Mouse (Mus musculus) adrenal gland, postnatal 14 days (tissue): Measurements from ENCODE around the gene Olfr49. TPM values are rescaled to one million over a fixed set of nuclear protein-coding genes. Genes with fewer than 3 reads are reported as not detected.

Source experiments
- DNase-seq: peaks from one replicate; pipeline ENCODE4 v3.0.0; 2021; ENCODE audit warnings: mixed read lengths
- total RNA-seq: library from RNA; stranded (reverse); gene quantifications from 2 replicates; pipeline ENCODE4 v1.2.3, GENCODE M21; 2021

Gene Olfr49
- total RNA-seq, 1 experiment from 2014 or later, result not detected

DNA sequence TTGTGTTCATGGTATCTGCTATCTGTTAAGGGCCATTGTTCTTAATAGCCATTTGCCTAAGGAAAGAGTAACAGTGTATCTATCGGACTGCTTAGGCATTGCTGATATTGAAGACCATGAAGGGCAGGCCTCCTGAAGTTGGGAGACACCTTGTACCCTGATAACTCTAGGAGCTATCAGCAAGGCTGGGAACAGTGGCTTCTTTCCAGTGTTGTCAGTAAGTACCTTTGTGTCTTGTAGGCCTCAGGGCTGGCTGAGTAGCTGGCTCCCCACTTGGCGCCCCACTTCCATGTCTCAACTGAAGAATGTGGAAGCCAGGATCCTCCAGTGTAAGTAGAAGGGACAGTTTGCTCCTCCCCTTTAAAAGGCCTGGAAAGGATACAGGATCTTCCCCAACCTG, 23.4 kb downstream of the Olfr49 start:
- DNase-seq, result no peak

DNA sequence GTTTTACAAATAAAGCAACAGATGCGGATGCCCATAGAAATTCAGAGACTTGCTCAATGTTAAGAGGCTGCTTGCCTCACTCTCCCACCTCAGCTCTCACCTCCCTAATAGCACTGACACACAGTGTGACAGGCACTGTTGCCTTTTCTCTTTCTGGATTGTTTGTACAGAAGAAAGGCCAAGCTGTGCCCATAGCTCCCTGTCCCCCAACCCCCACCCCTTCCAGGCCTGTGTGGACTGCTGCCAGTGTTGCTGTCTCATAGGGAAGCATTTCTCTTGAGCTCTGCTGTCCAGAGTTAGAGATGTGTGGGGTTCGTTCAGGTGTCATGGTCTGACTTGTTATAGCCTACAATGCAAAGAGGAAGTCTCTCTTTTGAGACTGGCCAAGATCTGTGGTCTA, 24.5 kb downstream of the Olfr49 start:
- DNase-seq, result peak; percentile 80

DNA sequence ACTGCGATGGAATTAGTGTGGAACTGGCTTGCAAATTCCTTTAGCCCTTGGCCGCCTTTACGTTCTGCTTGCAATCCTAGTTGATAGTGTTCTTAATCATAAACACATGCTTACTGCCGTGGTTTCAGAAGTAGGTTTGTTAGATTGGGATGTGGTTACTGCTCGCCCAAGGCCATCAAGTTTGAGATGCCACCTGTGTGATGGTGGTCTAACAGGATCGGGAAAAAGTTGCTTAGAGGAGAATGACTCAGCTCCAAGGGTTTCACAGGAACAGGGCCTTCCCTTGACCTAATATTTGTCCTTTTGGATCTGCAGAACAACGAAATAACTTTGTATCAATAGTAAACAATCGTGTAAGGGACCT, 25.0 kb downstream of the Olfr49 start:
- no peak for DNase-seq

DNA sequence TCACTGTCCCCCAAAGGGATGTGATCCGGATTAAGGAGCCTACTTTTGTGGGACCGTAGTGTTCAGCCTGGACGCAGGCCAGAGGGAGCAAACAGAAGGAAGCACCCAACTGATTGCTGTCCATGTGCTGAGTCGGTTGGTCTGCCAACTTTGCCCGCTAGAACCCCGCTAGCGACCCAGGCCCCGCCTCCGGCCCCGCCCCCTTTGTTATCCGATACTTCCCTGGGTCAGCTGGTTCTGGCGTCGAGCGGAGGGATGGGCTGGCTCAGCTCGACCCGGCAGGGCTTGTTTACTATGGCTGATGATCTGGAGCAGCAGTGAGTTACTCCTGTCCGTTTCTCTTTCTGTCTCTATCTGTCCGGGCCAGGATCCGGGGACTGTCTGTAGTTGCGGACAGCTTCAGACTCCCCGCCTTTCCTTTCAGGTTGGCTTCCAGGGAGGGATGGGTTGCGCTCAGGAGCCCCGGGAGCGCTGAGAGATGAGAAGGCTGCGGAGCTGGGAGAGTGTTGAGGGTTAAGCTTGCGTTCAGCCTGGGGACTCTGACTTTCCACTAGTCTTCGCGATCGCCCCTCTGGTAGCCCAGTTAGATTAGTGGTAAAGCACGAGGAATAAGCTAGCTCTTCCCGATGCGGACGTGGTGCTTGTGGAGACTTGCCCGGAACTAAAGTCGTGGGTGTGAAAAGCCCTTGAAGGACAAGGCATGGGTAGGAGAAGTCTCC, 25.6 kb downstream of the Olfr49 start:
- DNase-seq, result peak; percentile 99

DNA sequence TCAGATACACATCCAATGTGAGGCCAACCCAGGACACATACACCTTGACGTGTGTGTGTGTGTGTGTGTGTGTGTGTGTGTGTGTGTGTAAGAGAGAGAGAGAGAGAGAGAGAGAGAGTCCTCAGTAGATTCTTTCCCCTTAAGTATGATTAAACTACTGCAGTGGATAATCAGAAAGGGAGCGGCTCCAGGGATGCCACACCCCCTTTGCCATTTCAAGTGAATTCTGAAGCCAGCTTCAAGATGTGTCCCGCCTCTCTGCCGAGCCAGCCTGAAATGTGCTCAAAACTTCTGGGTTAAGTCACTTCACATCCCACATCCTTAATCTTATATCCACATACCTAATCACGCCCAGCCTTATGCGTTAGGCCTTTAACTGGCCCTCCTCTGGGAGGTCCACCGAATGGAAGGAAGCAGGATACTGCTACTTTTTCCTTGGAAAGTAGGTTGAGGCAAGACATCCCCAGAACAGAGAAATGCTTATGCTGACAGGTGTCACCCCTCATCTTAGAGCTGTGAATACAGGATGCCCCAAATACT, 26.5 kb downstream of the Olfr49 start:
- no peak for DNase-seq

DNA sequence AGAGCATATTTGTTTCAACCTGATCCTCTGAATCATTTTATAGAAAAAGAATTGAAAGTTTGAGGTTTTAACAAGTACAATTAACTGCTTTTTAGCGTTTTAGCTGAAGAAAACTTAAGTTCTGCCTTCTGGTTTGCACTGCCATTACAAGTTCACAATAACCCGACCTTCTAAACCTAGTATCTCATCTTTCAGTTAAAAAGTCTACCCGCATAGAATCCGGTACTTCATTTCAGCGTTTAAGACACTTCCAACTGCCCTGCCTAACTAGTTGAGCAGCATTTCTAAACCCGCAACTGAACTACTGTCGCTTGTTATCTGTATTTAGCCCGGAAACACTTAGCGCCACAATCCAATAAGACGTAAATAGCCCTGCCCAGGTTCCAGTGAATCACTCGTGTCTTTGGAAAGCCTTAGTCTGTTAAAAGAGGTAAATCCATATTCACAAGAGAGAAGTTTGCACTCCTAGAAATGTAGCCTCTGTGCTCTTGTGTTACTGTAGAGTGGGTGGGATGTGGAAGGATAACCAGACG, 30.0 kb downstream of the Olfr49 start:
- no peak for DNase-seq

DNA sequence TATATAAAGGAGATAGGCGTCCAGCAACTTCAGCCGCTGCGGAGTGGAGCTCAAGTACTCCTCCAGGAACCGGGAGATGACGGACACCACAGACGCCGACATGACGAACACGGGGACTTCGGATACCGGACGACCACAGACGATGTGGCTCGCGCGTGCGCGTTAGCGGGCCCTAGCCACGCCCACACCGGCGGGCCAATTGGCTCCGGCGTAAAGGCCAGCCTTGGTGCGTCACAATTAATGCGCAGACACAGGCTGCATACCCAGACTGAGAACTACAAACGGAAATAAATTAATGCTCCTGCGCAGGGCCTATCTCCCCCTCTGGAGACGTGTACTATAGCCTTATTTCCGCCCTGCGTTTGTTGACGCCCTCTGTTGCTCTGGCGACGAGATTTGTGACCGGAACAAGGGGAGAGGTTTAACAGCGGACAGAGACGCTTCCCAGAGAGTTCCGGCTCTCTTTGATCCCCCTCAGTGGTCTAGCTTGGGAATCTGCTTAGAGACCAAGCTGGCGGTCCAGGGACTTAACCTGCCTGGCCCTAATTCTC, 30.9 kb downstream of the Olfr49 start, which contains the start of the genes Dad1 and Abhd4:
TSS of gene Dad1 (minus strand) at position 364 of the 551 bp plus-strand sequence.
TSS of gene Abhd4 (plus strand) at position 448 of the 551 bp plus-strand sequence.
- DNase-seq, result peak; percentile 99

DNA sequence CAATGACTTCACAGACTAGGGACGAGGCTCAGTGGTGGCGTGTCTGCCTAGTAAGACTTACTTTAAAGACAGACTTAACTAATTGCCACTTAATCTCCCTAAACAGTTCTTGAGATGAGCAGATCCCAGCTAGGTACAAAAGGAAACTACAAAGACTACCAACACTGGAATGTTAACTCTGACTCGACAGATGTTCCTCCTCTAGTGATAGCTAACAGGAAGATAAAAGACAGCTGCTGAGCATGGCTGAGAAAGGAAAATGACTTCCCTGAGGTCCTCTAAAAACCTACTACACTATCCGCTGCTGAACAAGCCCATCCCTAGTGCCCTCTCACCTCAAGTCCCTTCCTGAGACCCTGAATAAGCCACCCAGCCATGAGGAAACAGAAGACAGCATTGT, 34.6 kb downstream of the Olfr49 start:
- DNase-seq, result no peak

DNA sequence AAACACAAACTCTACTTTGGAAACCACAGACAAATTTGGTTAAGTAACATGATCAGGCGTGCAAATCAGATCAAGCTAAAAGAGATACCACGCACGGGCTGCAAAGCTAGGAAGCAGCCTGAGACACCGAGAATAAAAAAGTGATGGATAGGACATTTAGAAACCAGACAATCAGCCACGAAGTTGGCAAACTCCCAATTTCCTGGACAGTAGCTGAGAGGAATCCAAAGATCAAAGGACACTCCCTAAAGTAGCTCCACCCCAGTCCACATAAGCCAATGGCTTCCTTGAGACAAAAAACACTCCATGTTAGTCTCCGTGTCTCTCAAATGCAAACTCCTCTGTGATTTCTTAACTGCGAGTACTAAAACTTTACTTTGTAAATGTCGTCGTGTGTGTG, 35.4 kb downstream of the Olfr49 start:
- DNase-seq, result peak; percentile 78

DNA sequence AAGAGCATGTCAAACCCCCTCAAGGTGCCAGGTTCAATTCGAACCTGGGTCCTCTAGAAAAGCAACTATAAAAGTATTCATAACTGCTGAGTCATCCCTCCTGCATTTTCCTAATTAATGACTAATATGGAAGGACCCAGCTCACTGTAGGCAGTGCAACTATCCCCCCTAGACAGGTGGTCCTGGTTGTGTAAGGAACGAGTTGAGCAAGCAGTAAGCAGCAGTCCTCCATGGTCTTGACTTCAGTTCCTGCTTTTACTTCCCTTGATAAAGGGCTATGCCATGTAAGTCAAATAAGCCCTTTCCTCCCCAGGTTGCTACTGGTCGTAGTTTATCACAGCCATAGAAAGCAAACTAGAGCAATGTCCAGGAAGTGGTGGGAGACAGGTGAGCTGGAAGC, 38.5 kb downstream of the Olfr49 start:
- no peak for DNase-seq

DNA sequence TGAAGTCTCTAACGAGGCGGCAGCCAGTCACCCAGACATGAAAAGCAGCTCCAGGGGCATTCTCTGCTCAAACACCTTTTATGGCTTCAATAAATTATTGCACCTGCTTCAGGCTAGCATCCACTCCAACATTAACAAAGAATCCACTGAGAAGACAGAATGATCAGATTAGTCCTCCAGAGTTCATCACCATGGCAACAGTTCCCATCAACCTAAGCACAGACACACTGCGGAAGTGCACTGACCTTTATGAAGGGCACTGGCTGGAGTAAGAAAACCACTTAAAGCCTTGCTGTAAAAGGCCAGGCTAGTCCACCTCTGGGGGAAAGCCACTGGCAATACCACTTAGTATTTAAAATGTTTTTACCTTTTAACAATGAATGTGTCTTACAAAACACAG, 40.6 kb downstream of the Olfr49 start:
- DNase-seq, result no peak

DNA sequence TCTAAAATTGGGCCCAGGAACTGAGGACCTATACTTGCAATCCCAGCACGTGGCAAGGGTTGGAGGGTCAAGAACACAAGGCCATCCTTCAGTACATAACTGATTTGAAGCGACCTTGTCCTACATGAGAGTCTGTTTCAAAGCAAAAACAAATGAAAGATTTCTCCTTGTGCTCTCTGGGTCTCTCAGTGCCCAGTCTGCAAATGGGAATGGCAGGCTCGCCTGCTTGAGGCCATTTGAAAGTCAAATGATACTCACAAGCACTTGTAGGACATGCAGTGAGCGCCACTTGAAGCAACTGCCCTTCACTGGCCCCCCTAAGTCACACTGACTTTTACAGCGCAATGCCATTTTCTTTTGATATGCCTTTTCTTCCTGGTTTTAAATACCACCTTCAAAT, 44.2 kb downstream of the Olfr49 start:
- peak; percentile 37 for DNase-seq

DNA sequence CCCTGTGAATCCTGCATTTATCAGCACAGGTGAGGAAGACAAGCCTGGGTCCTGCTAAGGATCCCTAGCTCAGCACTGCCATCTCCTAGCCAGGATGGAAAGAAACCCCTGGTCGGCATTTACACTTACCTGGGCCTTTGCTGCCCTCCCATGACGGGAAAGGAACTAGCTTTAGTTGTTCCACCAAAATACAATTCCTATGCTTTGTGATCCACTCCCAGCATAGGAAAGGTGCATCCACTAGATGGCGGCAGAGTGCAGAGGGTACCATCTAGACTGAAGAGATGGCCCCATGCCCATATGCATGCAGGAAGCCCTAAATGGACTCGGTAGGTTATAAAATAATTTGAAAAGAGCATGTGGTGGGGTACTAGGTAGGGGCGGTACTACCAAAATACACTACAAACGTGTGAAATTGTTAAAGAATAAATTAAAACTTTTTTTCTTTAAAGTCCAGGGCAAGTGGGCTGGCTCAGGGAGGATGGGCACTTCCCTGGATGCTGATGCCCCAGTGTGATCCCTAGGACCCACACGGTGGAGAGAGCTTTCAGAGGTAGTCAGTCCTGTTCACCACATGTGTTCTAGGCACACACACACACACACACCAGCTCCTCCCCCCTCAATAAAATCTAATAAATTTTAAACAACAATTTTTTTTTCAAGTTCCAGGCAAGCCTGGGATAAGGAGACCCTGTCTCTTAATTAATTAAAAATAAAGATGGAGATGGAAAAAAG, 45.6 kb downstream of the Olfr49 start:
- DNase-seq, result peak; percentile 94

DNA sequence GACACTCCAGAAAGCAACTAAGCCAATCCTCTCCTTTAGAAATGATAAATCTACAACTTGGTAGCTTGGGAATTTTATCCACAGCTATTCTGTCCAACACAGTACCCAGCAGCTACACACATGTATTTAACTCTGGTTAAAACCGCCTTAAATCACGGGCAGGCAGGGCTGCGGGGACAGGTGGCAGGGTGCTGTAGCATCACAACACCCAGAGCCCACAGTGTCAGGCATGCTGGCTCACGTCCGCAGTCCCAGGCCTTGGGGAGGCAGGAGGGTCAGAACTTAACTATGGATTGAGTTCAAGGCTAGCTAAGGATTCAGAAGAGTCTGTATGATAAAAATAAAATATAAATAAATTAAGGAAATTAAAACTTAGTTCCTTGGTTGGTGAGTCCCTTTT, 47.9 kb downstream of the Olfr49 start:
- no peak for DNase-seq

DNA sequence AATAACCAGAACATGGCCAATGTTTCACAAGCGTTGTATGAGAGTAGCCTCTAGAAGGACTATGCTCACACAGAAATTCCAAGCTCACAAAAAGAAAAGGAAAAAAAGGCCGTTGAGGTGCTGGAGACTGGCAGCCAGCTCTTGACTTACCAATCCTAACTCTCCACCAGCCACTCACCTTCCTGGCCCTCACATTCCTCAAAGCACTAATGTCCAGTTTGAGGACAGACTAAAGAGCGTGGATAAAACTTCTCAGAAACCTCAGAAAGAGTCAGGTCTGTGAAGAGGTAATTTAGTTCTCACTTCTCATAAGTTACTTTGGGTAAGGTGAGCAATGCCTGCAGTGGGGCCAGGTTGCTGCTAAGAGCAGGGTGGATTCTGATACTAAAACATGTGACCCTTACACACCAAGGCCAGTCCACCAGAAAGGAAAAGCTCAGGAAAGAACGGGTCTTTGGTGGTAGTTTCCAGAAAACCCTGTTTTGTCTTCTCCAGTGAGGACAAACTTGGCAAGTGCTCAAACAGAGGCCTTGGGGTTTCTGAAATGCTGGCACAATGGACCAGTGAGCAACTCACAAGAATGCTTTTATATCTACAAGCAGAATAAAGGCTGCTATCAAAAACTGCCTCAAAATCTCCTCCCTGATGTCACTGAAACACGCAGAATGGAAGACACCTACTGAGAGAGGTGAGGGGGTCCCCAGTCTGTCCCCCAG, 48.8 kb downstream of the Olfr49 start:
- DNase-seq, result peak; percentile 80

DNA sequence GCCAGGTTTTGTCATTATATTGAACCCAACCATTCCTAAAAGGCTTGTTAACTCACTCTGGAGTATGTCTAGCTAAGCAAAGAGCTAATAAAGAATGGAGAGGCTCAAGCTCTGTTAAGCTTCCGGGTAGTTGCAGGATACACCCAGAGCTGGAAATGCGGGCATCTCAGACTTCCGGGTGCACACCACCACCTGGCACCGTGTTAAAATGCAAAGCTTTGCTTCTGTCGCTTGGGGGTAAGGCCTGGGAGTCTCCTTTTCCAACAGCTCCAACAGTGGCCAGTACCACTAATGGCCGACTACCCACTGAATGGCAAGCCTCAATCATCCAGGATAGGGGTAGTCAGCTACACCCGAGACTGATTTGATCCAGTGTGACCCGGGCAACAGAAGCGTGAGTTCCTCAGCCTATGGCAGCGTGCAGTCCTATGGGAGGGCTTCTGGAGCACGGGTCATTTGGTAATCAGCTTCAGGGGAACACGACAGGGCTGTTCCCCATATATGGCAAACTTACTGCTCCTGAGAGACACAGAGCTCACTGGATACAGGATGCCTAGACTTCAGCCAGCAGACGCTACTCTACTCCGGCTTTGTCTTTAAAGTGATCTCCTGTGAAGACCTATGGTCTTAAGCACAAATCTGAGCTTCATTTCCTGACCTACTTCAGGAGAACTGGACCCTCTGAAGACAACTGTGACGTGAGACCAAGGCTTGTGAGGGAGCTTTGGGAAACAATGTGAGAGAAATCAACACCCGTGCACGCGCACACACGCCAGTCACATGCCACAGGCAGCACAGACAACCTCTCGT, 50.3 kb downstream of the Olfr49 start:
- no peak for DNase-seq

DNA sequence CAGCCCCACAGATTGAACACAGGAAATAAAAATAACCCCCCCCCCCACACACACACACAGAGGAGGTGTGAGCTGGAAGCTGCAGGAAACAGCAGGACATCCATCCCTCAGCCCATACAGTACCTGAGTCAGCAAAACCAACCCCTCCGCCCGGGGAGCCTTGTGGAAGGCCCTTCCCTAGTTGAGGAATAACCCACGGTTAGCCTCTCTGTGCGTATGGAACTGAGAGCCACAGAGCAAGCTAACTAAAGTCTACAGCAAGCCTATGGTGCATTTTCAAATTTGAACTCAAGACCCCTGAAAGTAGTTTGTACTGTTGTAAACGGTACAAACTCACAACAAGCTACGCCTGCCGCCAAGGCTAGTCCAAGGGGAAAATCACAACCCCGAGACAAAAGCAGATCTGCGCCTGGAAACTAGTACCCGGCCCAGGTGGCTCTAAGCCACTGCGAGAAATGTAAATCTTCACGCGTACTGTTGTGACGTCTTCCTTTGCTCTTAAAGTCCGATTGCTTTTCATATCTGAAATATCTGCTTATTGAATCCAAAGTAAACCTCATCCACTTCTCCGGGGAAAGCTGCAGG, 51.1 kb downstream of the Olfr49 start:
- no peak for DNase-seq

DNA sequence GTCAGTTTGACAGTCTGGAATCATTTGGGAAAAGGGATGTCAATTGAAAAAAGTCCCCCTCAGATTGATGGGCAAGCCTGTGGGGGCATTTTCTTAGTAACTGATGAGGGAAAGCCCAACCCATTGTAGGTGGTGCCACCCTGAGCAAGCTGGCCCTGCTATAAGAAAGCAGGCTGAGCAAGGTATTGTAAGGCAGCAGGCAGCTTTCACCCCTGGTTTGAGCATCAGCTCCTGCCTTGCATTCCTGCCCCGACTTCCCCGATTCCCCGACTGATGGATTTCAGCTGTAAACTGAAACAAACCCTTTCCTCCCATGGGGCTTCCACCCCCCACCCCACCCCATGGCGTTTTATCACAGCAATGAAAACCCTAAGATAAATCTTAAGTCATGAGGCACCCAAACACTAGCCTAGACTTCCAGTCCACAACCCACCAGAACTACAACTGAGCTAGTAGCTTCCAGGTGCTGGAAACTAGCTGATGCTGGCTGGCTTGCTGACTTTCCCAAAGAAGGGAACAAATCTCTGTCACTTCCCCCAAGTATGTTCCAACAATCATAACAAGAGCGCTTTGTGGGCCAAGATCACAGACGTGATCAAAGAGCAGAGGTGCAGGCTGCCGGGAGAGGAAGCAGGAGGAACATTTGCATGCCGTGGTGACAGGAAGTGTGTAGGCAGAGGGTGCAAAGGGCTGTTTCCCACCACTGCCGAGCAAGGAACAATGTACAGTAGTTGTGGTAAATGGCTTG, 51.8 kb downstream of the Olfr49 start:
- DNase-seq, result peak; percentile 74

DNA sequence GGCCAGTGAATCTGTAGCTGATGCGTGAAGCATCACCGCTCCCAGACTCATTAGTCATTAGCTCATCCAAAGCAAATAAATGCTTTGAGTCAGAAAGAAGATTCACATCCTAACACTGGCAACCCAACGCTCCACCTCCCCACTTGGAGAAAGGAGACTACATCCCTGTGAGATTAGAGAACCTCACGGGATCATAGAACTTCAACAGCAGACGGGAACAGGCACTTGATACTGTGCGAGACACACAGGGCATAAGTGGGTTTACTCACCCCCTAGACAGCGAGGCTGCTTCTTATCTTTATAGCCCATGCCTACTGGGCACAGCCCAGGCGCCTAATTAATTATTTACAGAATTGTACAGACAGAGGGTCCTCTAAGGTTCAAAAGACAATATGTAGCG, 52.6 kb downstream of the Olfr49 start:
- peak; percentile 3 for DNase-seq
